Mouse (Mus musculus): ENCODE data around the gene Ccl20.
A peak's percentile ranks its signal among the peaks of the same experiment; 100 is the strongest.

Ccl20 gene

DNA sequence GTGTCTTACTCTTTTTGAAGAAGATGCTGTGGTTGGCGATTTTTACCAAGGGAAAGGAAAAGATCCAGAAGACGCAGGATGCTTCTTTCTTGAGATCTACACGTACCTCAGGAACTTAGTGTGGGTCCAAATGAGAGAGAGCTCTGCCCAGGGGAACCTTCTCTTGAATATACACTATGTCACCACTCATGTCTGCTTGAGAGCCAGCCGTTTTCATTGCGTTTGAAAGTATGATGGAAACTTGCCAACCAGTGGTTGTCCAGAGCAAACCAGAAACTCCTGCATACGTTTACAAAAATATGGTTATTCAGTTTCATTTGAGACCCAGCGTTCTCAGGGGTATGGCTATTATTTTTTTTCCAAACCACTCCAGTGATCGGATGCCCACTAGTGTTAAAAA, 24.9 kb downstream of the Ccl20 start:
- no peak for DNase-seq

- no peak for DNase-seq
Measured at GRCm38 (mm10) chr1:83142055-83142454, 25.5 kb downstream of the Ccl20 start.

- DNase-seq = no peak
Measured at GRCm38 (mm10) chr1:83146547-83146946, 30.0 kb downstream of the Ccl20 start.

DNA sequence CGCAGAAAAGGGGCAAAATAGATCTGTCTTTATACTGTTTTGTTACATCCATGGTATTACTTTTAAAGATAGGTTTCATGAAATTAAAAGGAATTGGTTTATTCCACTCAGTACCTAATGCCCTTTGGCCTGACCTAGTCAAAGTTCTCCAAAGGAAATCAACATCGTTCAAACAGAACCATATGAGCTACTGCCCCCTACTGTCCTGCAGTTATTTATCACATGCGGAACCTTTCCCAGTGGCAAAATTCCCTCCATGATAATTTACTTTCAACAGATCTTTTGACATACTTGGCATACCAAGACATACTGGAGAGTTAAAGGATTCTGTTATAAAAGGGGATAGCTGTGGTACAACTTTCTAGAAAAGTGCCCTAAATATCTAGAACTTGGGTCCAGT, 33.7 kb downstream of the Ccl20 start:
- DNase-seq = no peak

- no peak for DNase-seq
Measured at GRCm38 (mm10) chr1:83152961-83153360, 36.4 kb downstream of the Ccl20 start.

GRCm38 (mm10) chr1:83156876-83157275, 40.3 kb downstream of the Ccl20 start:
- DNase-seq = peak; percentile 26

- DNase-seq = peak; percentile 86
Measured at GRCm38 (mm10) chr1:83159603-83160002, 43.0 kb downstream of the Ccl20 start, which contains the start of gene Daw1. Daw1 (plus strand) TSS chr1:83159752.

GRCm38 (mm10) chr1:83161658-83162057, 45.1 kb downstream of the Ccl20 start:
- peak; percentile 49 for DNase-seq

- DNase-seq = no peak
Measured at GRCm38 (mm10) chr1:83164027-83164426, 47.5 kb downstream of the Ccl20 start.
